Mouse (Mus musculus) cerebellum, postnatal 10 days (tissue): Measurements from ENCODE around the gene Dclk1.

Source experiments
- DNase-seq, 2 experiments: peaks; one replicate each; pipeline ENCODE4 v3.0.0; 2021; ENCODE audit warnings: mixed read lengths in 2 of 2

Gene Dclk1

DNA sequence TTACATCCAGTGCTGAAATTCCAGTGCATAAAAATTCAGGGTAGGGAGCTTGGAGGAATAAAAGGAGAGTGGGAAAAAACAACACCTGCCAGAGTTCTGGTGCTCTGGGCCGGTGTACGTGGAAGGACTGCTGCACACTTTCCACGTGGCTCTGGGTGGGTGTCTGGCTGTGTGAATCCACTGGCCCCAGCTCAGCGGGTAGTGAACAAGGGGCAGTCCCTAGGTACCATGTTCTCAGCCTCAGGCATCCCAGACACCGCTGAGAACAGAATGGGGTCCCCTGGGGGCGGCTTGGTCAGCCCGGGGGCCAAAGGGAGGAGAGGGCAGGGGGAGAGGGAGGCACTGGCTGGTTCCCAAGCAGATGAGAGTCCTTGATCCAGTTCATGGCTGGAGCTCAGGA lies 164.5 kb downstream of the Dclk1 start:
- no peak for DNase-seq

DNA sequence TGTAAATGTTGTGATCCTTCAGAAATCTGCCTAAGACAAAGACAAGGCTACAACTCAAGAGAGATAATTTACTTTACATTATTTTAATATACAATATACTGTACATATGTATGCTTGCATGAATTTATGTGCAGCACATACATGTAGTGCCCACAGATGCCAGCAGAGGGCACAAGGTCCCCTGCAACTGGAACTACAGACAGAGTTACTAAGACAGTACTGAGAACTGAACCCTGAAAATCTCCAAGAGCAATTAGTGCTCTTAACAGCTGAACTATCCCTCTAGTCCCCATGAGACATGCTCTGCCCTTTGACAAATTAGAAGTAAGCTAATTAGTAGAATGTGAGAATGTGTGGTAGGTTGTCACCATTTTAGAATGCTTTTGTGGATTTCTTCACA lies 169.4 kb downstream of the Dclk1 start:
- peak; percentile 28 to 36 for DNase-seq

DNA sequence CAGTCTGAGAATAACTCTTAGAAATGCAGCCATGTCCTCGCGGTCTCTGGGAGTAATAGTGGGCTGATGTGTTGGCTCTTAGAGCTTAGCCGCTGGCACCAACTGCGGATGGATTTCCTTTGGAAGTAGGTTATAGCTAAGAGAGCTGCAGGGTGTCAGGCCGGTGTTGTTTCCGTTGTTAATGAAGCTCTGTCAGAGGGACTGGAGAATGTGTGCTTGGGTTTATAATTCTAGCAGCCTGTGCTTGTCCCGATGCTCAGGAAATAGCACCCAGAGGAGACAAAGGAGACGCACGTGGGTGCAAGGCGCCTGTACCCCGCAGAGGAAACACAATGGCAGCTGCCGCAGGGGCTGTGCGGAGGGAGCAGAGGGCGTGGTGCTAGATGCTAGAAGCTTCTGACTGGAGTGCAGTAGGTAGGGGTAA lies 173.4 kb downstream of the Dclk1 start:
- DNase-seq = peak; percentile 47 to 52

DNA sequence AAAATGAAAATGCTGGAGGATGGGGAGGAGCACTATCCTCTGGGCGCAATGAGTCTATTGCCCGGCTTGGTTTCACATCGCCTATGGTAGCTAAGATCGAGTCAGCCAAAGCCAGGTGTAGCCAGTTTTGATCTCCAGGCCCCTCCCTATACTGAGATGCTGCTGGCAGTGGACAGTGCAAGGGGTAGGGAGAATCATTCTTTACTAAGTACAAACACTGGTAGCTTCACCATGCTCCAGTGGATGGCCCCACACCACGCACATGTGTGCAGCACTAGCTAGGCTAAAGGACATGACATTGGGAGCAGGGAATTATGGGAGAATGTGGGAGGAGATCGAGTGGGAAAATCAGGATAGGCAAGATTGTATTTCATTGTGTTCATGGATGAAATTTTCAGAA lies 176.7 kb downstream of the Dclk1 start:
- no peak for DNase-seq

DNA sequence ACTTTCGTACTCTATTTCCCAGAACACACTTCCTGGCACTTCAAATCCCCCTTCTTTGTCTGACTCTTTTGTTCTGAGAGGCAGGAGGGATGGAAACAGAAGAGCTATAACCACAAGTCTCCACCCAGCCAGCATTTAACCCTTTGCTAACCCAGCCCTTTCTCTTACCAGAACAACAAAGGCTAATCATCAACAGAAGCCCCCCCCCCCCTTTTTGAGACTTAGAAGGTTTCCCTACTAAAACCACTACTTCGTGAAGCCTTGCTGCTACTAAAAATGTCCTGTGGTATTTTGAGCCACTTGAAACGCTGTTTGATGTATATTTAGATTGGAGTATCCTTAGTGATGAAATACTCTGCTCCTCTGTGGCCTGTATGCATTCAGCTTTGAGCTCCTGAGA lies 177.2 kb downstream of the Dclk1 start:
- DNase-seq = no peak

DNA sequence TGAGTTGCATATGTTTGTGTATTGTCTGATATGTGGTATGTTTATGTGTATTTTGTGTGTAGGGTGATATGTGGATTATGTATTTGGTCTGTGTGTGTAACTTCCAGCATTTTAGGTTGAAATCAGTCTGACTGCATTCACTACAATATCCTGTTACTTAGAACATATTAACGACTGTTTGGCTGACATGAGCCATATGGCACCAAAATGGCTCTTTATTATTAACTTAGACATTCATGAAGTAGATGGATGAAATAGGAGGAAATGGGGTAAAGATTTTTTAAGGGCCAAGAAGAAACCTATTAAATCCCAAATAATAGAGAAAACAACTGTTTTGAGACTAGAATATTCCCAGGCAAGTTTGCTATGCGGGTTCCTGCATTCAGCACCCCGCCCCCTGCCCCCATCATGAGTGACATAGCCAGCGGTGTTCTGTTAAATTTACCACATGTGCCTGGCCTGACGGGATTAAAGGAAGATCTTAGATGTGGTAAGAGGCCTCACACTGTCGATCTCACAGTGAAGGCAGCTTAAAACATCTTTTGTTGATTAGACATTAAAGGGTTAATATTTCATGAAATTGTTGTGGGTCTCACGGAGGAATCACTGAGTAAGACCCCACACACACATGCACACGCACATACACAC lies 178.4 kb downstream of the Dclk1 start:
- no peak for DNase-seq

DNA sequence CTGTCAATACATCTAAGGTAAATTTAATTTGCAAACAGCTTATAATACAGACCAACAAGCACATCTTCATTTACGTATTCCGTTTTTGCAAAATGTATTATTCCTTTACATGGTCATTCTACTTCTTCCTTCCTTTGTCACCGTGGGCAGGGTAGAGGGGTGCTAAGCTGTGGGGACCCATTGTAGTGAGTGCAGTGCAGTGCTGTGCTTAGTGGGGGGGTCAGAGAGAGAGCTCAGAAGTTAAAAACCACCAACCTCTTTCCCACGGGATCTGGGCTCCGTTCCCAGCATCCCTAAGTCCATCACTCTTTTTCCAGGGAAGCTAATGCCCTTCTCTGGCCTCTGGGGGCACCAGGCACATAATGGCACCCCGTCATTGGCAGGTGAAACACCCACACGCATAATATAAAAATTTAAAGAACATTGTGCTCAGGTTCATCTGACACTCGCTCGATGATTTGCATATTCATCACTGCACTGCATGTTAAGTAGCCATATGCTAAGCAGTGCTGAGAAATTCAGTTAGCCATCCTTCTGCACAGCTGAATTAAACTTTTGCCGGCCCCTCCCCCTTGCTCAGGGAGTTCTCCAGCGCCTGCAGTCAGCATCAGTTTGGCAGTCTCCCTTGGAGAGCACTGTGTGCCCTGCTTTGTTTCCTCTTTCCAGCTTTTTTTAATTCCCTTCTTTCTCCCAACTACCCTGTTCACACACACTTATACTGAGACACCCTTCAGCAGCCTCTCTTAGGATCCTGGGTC lies 181.7 kb downstream of the Dclk1 start:
- peak; percentile 52 to 76 for DNase-seq

DNA sequence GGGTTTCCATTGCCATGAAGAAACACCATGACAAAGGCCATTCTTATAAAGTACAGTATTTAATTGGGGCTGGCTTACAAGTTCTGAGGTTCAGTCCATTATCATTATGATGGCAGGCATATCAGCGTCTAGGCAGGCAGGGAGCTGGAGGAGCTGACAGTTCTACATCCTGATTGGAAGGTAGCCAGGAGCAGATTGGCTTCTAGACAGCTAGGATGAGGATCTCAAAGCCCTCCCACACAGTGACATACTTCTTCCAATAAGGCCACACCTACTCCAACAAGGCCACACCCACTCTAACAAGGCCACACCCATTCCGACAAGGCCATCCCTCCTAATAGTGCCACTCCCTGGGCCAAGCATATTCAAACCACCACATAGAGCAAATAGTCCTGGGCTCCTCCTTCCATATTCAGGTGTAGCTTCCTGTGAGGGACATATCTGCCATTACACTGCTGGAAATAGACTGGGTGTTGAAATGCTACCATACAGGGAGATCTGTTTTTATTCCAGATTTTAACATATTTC lies 187.9 kb downstream of the Dclk1 start:
- DNase-seq = peak; percentile 68 to 76

DNA sequence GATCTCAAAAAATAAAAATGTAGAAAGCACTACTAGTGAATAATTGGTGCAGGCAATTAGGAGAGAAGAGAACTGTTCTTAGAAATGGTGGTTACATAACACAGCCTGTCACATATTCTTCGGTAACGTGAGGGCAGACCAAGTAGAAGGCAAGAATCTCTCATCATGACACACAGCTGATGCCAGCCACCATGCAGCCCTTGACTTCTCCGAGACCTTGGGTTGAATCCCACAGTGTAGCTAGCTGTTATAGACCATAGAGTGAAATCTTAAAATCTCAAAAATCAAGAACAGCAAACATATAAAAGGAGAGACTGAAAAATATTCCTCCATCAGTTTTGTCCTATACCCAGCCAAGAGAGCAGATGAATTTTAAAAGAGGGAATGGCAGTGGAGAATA lies 189.1 kb downstream of the Dclk1 start:
- no peak for DNase-seq

DNA sequence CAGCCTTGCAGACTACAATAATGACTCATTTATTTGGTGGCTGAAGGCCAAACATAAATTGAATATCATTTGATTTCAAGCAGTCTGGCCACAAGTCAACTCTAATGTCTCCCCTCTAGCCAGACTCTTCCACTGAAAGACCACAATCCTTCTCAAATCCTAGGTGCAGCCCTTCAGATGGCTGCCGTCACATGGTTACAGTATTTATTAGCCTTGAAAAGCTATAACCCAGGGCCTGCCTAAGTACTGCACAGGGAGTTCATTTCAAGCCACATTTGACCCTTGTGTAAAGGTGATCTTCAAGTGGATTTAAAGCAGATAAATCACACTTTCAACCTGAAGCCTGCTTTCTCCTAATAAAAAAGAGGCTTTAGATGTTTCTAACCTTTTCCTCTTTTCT lies 192.1 kb downstream of the Dclk1 start:
- peak in 1 of 2 experiments; percentile 23 for DNase-seq

DNA sequence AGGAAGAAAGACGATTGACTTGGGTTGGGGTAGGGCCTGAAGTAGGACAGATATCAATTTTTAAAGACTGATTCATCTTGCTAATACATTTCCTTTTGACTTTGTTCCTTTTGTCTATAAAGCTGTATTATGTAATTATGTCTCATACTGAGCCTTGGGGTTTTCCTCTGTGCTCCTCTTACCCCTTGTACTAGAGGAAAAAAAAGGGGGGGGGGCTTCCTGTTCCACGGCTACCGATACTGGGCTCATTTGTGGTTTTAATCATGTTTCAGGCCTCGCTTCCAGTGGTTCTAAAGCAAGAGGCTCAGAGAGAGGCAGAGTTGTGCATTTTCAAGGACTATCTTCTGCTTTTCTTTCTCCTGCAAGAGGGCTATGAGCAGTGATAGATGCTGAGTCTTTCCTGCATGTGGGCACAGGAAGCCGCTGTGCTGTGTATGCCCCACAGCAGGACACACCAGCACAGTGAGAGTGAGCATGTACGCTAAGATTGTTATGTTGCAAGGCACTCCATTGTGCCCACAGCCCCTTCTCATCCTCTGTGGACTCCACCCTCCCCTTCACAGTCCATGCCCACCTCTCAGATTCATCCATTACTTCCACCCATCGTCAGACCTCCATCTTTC lies 196.8 kb downstream of the Dclk1 start:
- DNase-seq = no peak

DNA sequence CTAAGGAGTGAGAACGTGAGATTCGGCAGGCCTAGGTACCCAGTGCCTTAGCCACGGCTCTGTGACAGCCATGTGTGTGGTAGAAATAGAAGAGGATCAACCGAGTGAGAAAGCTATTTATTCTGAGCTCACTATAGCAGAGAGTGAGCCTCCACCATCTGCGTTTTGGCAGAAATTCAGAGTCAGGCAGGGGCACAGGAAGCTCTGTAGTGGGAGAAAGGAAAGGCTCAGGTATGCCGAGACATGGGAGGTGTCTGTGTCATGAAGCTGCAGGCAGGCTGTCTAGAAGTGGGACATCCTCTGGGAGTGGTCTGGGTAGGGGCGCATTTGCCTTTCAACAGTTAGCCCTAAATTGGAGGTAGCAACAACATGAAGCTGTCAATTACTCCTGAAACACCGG lies 198.2 kb downstream of the Dclk1 start:
- DNase-seq = peak; percentile 74 to 77

DNA sequence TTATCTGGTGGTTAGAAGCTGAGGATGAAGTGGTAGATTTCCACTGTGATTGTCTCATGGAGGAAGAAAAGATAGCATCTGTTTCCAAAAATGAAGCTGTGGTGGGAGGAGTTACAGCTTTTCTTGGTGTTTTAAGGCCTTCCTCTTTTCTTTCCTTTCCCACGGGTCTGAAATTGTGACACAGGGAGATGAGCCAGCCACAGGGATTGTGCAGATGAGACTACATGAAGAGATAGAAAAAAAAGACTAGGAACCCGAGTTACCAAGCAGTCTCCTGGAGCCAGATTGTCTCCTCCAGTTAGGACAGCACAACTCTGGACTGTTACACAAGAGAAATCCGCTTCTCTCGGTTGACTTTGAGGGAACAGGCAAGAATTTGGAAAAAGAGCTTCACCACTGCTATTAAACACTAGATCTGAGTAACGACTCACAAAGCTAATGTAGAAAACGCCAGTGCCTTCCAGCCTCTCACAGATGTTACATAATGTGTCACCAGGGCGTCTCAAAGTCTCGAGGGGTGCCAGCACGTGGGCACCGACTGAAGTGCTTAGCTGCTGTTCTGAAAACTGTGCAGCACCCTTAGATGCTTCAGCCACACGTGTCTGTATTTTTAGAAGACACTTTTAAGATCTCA lies 200.0 kb downstream of the Dclk1 start:
- no peak for DNase-seq

DNA sequence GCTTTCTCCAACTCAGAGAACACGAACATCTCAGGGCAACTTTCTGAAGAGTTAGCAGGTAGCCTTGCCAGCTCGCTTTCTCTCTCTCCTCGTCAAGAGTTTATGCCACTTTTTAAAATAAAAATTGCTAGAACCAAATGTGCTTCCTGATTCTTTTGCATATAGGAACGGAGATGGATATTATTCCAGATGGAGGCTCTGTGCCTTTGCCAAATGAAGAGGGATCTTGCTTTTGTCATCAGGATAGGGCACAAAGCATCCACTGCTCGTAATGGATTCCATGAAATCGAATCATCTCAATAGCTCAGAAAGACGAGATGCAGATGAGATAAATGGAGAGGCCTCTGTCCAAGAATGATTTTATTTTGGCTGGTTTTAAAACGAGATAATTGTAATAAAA lies 201.1 kb downstream of the Dclk1 start:
- DNase-seq = no peak

DNA sequence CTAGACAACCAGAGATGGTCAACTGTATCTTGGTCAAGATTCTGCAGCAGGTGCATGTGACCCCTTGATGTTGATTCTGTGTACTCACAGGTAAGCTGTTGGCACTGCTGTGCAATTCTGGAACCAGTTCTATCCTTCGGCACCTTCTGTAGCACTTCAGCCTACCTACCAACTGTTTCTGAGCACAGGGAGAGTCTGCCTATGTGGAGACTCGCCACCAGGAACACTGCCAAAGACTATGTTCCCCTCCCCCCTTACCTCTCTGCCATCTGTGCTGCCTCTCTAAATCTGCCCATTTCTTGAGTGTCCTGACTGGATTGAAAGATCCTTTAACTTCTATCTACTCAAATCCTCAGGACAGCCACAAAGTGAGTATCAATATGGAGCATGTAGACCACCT lies 201.6 kb downstream of the Dclk1 start:
- DNase-seq = peak; percentile 67 to 79

DNA sequence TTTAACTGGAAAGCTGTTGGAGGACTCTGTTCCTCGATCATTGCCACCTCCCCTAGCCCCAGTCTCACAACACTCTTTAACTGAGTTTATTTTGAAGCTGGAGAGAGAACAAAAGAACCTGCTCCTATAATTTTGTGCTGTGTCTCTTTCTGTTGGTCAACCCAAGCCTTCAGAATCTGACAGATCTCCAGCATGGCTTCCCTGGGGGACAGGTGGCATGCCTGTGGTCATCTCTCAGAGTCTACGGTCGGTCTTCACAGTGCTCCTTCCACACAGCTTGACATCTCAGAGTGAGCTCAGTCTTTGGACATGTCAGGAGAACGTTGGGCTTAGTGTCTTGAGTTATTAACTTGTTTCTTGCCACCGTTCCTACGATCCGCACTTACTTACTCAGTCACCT lies 204.5 kb downstream of the Dclk1 start:
- no peak for DNase-seq

DNA sequence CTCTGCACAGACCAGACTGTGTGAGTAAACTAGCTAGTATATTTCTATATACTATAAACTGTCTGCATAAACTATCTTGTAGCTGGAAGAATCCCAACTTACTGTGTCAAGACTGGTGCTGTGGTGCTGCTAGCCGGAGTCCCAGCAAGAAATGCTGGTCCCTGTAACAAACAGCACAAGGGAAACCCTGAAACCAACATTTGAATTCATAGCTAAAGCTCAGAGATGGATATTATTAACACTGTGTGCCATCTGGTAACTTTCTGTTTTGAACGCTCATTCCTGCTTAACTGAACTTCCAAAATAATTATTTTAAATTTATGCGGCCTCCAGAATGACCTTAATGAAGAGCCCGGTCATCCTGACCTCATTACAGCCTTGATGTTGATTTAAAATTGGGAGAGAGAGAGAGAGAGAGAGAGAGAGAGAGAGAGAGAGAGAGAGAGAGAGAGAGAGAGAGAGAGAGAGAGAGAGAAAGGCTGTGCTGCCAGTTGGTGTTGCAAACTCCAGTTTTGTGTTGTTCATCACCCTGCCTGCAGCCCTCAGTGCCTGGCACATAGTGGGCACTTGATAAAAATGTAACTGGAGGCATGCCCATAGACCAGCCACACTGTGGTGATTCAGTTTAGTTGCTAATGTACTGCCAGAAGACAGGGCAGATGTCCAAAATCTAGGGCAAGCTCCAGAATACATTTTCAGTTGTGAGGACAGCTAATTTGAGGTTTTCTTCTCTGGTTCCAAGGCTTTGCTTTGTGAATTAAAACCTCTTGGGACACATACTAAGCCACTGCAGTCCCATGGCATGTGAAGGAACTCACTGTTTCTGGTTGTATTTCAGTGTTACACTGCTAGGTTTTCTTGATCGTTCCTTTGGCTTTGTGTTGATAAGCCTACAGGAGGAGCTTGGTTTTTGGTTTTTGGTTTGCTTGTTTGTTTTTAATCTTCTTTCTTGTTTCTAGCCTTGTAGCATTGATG lies 205.6 kb downstream of the Dclk1 start:
- peak; percentile 88 to 89 for DNase-seq

DNA sequence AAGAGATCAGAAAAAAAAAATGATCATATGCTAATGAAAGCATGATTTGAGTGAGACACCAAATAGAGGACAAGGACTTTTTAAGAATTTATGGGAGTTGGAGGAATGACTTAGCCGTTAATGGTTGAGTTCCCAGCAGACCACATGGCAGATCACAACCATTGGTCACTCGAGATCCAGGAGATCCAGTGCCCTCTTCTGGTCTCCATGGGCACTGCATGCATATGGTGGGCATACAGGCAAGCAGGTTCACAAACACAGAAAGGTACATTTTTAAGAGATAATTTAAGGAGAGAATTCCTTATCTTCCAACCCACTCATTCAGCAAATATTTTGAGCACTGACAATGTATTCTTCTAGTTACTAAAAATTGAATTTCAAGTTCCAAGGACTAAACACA lies 207.0 kb downstream of the Dclk1 start:
- DNase-seq = no peak

DNA sequence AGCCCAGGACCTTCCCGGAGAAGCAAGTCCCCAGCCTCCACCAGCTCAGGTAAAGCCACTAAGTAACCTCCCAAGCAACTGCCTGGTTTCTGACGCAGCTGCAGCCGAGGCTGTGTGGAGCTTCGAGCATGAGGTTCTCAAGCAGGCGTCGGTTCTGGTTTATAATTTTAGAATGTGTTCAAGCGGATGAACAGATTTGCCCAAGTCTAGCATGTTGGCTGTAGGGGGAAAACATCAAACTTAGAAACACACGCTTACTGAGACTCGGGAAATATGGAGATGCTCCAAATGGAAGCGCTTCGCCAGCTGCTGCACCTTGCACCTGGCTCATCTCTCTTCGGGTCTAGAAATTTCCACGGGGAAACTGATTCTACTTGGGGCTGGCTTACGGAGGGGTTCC lies 208.9 kb downstream of the Dclk1 start:
- DNase-seq = no peak

DNA sequence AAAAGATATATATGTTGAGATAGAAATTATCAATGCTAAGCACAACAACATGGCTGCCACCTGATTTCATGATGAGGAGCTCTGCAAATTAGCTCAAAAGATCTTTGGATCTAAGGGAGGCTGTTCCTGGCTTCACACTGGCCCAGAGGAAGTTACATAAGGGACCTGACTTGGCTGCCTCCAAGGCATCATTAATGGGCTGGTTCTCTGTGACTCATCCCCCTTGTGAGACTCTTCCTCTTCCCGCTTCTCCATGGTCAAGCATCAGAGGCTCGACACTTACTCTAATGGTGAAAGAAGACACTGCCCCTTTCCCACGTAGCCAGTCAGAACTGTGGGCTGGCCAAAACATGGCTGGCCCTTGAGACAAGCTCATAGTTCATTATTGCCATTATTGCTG lies 209.7 kb downstream of the Dclk1 start:
- DNase-seq = no peak

DNA sequence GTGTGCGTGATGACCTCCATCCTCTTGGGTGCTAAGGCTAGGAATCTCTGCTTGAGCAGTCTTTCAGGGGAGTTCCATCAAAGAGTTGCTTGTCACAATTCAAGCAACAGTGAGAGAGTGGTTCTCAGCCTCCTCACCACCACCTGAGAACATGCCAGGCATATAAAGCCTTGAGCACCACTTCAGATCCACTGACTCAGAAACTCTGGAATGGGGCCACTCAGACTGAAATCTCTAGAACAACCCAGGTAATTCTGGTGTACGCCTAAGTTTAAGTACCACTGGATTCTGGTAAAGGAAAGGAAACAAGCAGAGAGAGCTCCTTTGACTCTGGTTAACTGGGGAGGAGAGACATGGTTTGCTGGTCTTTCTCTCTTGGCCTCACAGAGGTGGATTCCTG lies 210.3 kb downstream of the Dclk1 start:
- no peak for DNase-seq

DNA sequence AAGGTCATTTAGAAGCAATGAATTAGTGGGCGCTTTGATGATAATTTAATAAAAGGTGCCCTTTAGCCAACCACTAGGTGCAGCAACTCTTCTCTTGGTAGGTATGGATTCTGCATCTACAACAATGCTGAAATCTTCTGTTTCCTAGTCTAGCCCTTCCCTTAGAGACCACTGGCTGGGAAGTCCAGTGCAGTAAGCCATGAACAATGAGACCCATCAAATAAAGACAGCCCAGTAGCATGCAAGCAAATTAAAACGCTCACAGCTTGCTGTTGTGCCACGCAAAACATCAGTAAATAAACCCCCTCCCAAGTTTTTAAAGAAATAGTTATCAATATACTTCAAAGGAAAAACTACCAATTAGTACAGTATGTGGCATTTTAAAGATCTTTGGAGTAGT lies 218.9 kb downstream of the Dclk1 start:
- no peak for DNase-seq
